Mouse (Mus musculus): ENCODE results near the gene Ildr1. TPM values are rescaled to one million over a fixed set of nuclear protein-coding genes. Genes with fewer than 3 reads are reported as not detected.

The Ildr1 gene
- total RNA-seq, 1 experiment: 12.8 TPM

GRCm38 (mm10) chr16:36663484-36663883 lies 30.3 kb upstream of the Ildr1 start:
- DNase-seq (ENCODE audit: low read depth, low spot score): no peak
- in situ Hi-C loops (cut with MboI; ENCODE audit: low sequenced_read_pairs in 2 of 2, unreplicated experiment in 2 of 2): no loop called here
- TF ChIP-seq CHD2 (IDR thresholded peaks at IDR 0.05; ENCODE audit: low read depth, low read length): no peak
- TF ChIP-seq ZNF384 (IDR thresholded peaks at IDR 0.05; ENCODE audit: low read depth, low read length): no peak
- no peak for TF ChIP-seq MAFK (IDR thresholded peaks at IDR 0.05; ENCODE audit: insufficient read depth, low read depth, low read length)
- Histone ChIP-seq H3K4me1 (ENCODE audit: control insufficient read depth in 2 of 2, insufficient read depth in 2 of 2, low read length in 2 of 2, poor library complexity in 1 of 2) (0 out of 4 replicates have a peak, but pooled peaks cover 0 to 2% of the 10 kb centered on the region in 2 experiments), H3K27ac (ENCODE audit: insufficient read depth, low read depth, low read length, poor library complexity, severe bottlenecking) (no peak overlapping the region), H3K36me3 (ENCODE audit: control insufficient read depth, insufficient read depth, low read length, poor library complexity, severe bottlenecking) (no peaks in the 10 kb centered on the region), H3K4me3 (ENCODE audit: insufficient read depth in 1 of 2, low read depth in 1 of 2, low read length in 2 of 2, poor library complexity in 1 of 2, severe bottlenecking in 1 of 2) (no peak overlapping the region), H3K9ac (ENCODE audit: insufficient read depth, low read depth, low read length, poor library complexity, severe bottlenecking) (no peak overlapping the region), H3K9me3 (ENCODE audit: control insufficient read depth, insufficient read depth, low read depth, low read length) (no peaks in the 10 kb centered on the region)

- Histone ChIP-seq H3K9me3 (ENCODE audit: control insufficient read depth, insufficient read depth, low read depth, low read length) (no peaks in the 10 kb centered on the region), H3K36me3 (ENCODE audit: control insufficient read depth, insufficient read depth, low read length, poor library complexity, severe bottlenecking) (no peaks in the 10 kb centered on the region), H3K27ac (ENCODE audit: insufficient read depth, low read depth, low read length, poor library complexity, severe bottlenecking) (no peak within 1 kb of the TSS), H3K4me1 (ENCODE audit: control insufficient read depth in 2 of 2, insufficient read depth in 2 of 2, low read length in 2 of 2, poor library complexity in 1 of 2) (peaks cover 0 to 3% of the 10 kb centered on the region in 2 experiments; a peak in 1 of 4 replicates), H3K9ac (ENCODE audit: insufficient read depth, low read depth, low read length, poor library complexity, severe bottlenecking) (no peak within 1 kb of the TSS), H3K4me3 (ENCODE audit: insufficient read depth in 1 of 2, low read depth in 1 of 2, low read length in 2 of 2, poor library complexity in 1 of 2, severe bottlenecking in 1 of 2) (no peak within 1 kb of the TSS)
- in situ Hi-C loops (cut with MboI; ENCODE audit: low sequenced_read_pairs in 2 of 2, unreplicated experiment in 2 of 2): no loop called here
- no peak for TF ChIP-seq ZNF384 (IDR thresholded peaks at IDR 0.05; ENCODE audit: low read depth, low read length)
- TF ChIP-seq ZC3H11A (IDR thresholded peaks at IDR 0.05; ENCODE audit: borderline replicate concordance, low read depth, low read length): no peak
- TF ChIP-seq MAFK (IDR thresholded peaks at IDR 0.05; ENCODE audit: insufficient read depth, low read depth, low read length): no peak
- TF ChIP-seq HCFC1 (IDR thresholded peaks at IDR 0.05; ENCODE audit: borderline replicate concordance, insufficient read depth, low read length): no peak
- no peak for TF ChIP-seq CHD2 (IDR thresholded peaks at IDR 0.05; ENCODE audit: low read depth, low read length)
- no peak for DNase-seq (ENCODE audit: low read depth, low spot score)
Measured at GRCm38 (mm10) chr16:36665782-36666181, 28.0 kb upstream of the Ildr1 start, which contains the start of gene Cd86. Gene Cd86, minus strand, starts transcription at chr16:36666081.

GRCm38 (mm10) chr16:36666448-36667017 lies 27.2 kb upstream of the Ildr1 start:
- no peak overlapping the region for H3K4me3 ChIP-seq (ENCODE audit: insufficient read depth in 1 of 2, low read depth in 1 of 2, low read length in 2 of 2, poor library complexity in 1 of 2, severe bottlenecking in 1 of 2)
- no peaks in the 10 kb centered on the region for H3K36me3 ChIP-seq (ENCODE audit: control insufficient read depth, insufficient read depth, low read length, poor library complexity, severe bottlenecking)
- no peaks in the 10 kb centered on the region for H3K9me3 ChIP-seq (ENCODE audit: control insufficient read depth, insufficient read depth, low read depth, low read length)
- peaks cover 0 to 3% of the 10 kb centered on the region in 2 experiments; a peak in 1 of 4 replicates for H3K4me1 ChIP-seq (ENCODE audit: control insufficient read depth in 2 of 2, insufficient read depth in 2 of 2, low read length in 2 of 2, poor library complexity in 1 of 2)
- no peak overlapping the region for H3K9ac ChIP-seq (ENCODE audit: insufficient read depth, low read depth, low read length, poor library complexity, severe bottlenecking)
- in situ Hi-C loops (cut with MboI; ENCODE audit: low sequenced_read_pairs in 2 of 2, unreplicated experiment in 2 of 2): no loop called here
- TF ChIP-seq ZNF384 (IDR thresholded peaks at IDR 0.05; ENCODE audit: low read depth, low read length) (no peak), ZC3H11A (IDR thresholded peaks at IDR 0.05; ENCODE audit: borderline replicate concordance, low read depth, low read length) (no peak), CHD2 (IDR thresholded peaks at IDR 0.05; ENCODE audit: low read depth, low read length) (no peak), MAFK (IDR thresholded peaks at IDR 0.05; ENCODE audit: insufficient read depth, low read depth, low read length) (no peak), HCFC1 (IDR thresholded peaks at IDR 0.05; ENCODE audit: borderline replicate concordance, insufficient read depth, low read length) (no peak)
- H3K27ac ChIP-seq (ENCODE audit: insufficient read depth, low read depth, low read length, poor library complexity, severe bottlenecking): no peak overlapping the region
- no peak for DNase-seq (ENCODE audit: low read depth, low spot score)

DNA sequence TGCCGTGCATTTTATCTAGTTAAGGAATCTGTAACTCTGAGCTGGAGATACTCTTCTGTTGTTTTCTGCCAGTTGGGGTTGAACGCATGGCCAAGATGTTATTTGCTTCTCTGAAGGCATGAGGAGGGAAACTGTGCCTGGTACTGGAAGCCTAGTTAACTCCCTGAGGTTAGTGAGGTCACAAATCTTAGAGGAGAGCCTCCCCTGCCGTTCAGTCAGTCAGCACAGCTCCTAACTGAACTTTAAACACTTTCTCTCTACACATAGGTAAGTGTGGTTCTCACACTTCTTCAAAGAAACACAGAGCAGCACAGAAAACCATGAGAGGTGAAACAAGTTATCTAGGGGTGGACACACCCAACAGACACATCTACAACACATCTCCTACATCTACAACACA lies 23.2 kb upstream of the Ildr1 start:
- H3K9me3 ChIP-seq (ENCODE audit: control insufficient read depth, insufficient read depth, low read depth, low read length): no peaks in the 10 kb centered on the region
- no peak for TF ChIP-seq ZNF384 (IDR thresholded peaks at IDR 0.05; ENCODE audit: low read depth, low read length)
- no peak overlapping the region for H3K9ac ChIP-seq (ENCODE audit: insufficient read depth, low read depth, low read length, poor library complexity, severe bottlenecking)
- H3K36me3 ChIP-seq (ENCODE audit: control insufficient read depth, insufficient read depth, low read length, poor library complexity, severe bottlenecking): no peaks in the 10 kb centered on the region
- in situ Hi-C loops (cut with MboI; ENCODE audit: low sequenced_read_pairs in 2 of 2, unreplicated experiment in 2 of 2): no loop called here
- H3K4me1 ChIP-seq (ENCODE audit: control insufficient read depth in 2 of 2, insufficient read depth in 2 of 2, low read length in 2 of 2, poor library complexity in 1 of 2): peaks cover 7 to 18% of the 10 kb centered on the region in 2 experiments; a peak in 3 of 4 replicates
- DNase-seq (ENCODE audit: low read depth, low spot score): no peak
- no peak overlapping the region for H3K27ac ChIP-seq (ENCODE audit: insufficient read depth, low read depth, low read length, poor library complexity, severe bottlenecking)
- H3K4me3 ChIP-seq (ENCODE audit: insufficient read depth in 1 of 2, low read depth in 1 of 2, low read length in 2 of 2, poor library complexity in 1 of 2, severe bottlenecking in 1 of 2): no peak overlapping the region

GRCm38 (mm10) chr16:36673196-36673595 lies 20.6 kb upstream of the Ildr1 start:
- no peak overlapping the region for H3K9ac ChIP-seq (ENCODE audit: insufficient read depth, low read depth, low read length, poor library complexity, severe bottlenecking)
- H3K36me3 ChIP-seq (ENCODE audit: control insufficient read depth, insufficient read depth, low read length, poor library complexity, severe bottlenecking): no peaks in the 10 kb centered on the region
- no peak overlapping the region for H3K4me3 ChIP-seq (ENCODE audit: insufficient read depth in 1 of 2, low read depth in 1 of 2, low read length in 2 of 2, poor library complexity in 1 of 2, severe bottlenecking in 1 of 2)
- H3K27ac ChIP-seq (ENCODE audit: insufficient read depth, low read depth, low read length, poor library complexity, severe bottlenecking): no peak overlapping the region
- in situ Hi-C loops (cut with MboI; ENCODE audit: low sequenced_read_pairs in 2 of 2, unreplicated experiment in 2 of 2): no loop called here
- DNase-seq (ENCODE audit: low read depth, low spot score): no peak
- no peaks in the 10 kb centered on the region for H3K9me3 ChIP-seq (ENCODE audit: control insufficient read depth, insufficient read depth, low read depth, low read length)
- peaks cover 7 to 20% of the 10 kb centered on the region in 2 experiments; a peak in 3 of 4 replicates for H3K4me1 ChIP-seq (ENCODE audit: control insufficient read depth in 2 of 2, insufficient read depth in 2 of 2, low read length in 2 of 2, poor library complexity in 1 of 2)
- TF ChIP-seq ZNF384 (IDR thresholded peaks at IDR 0.05; ENCODE audit: low read depth, low read length) (no peak), HCFC1 (IDR thresholded peaks at IDR 0.05; ENCODE audit: borderline replicate concordance, insufficient read depth, low read length) (no peak), MAFK (IDR thresholded peaks at IDR 0.05; ENCODE audit: insufficient read depth, low read depth, low read length) (no peak), ZC3H11A (IDR thresholded peaks at IDR 0.05; ENCODE audit: borderline replicate concordance, low read depth, low read length) (no peak), CHD2 (IDR thresholded peaks at IDR 0.05; ENCODE audit: low read depth, low read length) (no peak)

Data from ES-E14 (cell line).